Mouse (Mus musculus) olfactory bulb, adult 2 months (tissue): Measurements from ENCODE around the gene Zdhhc18.

Experiments
- CTCF ChIP-seq: fragments of 200-500 bp; IDR thresholded peaks from 2 replicates; pipeline ENCODE4 v1.5.1; 2012; ENCODE audit warnings: low read depth, mild to moderate bottlenecking, low read length, moderate library complexity; ENCODE audit not compliant: insufficient read depth
- POLR2A ChIP-seq: fragments of 200-500 bp; IDR thresholded peaks from 2 replicates; pipeline ENCODE4 v1.6.1; 2012; ENCODE audit warnings: mild to moderate bottlenecking, low read depth, low read length, moderate library complexity; ENCODE audit not compliant: insufficient read depth

DNA sequence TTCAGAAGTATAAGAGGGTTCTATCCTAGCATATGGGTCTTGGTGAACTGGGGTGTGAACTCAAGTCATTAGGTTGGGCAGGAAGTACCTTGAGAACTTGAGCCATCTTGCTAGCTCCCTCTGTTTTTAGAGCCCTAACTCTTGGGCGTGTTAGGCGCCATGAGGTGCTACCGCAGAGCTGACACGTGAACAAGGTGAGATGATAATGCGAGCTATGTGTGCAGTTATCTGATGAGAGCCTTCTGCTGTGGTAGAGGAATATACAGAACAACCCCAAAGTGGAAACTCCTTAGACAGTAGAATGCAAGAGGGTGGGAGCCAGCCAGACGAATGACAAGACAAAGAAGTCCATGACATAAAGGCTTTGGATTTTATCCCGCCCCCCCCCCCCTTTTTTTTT lies 27.3 kb upstream of the Zdhhc18 start:
- no peak for TF ChIP-seq CTCF
- no peak for TF ChIP-seq POLR2A
